Mouse (Mus musculus) ES-Bruce4 (cell line): Measurements from ENCODE around the gene Helt. TPM values are rescaled to one million over a fixed set of nuclear protein-coding genes. Genes with fewer than 3 reads are reported as not detected.

ENCODE experiments used
- H3K27ac ChIP-seq: 2 replicates; pipeline ENCODE4 v1.5.1; 2012; ENCODE audit warnings: low read length, inconsistent platforms; ENCODE audit not compliant: insufficient read depth
- H3K27me3 ChIP-seq: 2 replicates; pipeline ENCODE4 v1.6.1; 2012; ENCODE audit warnings: mild to moderate bottlenecking, low read length, inconsistent platforms; ENCODE audit not compliant: control insufficient read depth, poor library complexity, insufficient read depth, severe bottlenecking
- H3K36me3 ChIP-seq: 2 replicates; pipeline ENCODE4 v1.6.1; 2012; ENCODE audit warnings: inconsistent platforms, mild to moderate bottlenecking, low read length, moderate library complexity; ENCODE audit not compliant: control insufficient read depth, poor library complexity, insufficient read depth, severe bottlenecking
- H3K4me1 ChIP-seq: one replicate; pipeline ENCODE4 v1.8.1; 2011; ENCODE audit warnings: low read length; ENCODE audit not compliant: control insufficient read depth, insufficient read depth
- H3K4me3 ChIP-seq: 2 replicates; pipeline ENCODE4 v1.5.1; 2011; ENCODE audit warnings: low read depth, mild to moderate bottlenecking, low read length
- H3K9ac ChIP-seq: 2 replicates; pipeline ENCODE4 v1.6.1; 2012; ENCODE audit warnings: low read depth, mild to moderate bottlenecking, inconsistent platforms; ENCODE audit not compliant: poor library complexity, severe bottlenecking
- H3K9me3 ChIP-seq: replicated peaks from 2 replicates; pipeline ENCODE4 v1.6.1; 2012; ENCODE audit warnings: mild to moderate bottlenecking, low read length, inconsistent platforms; ENCODE audit not compliant: control insufficient read depth, poor library complexity, insufficient read depth, severe bottlenecking
- CTCF ChIP-seq: IDR thresholded peaks from one replicate; pipeline ENCODE4 v1.8.1; 2011; ENCODE audit warnings: low read depth, low read length
- EP300 ChIP-seq: IDR thresholded peaks from 2 replicates; pipeline ENCODE4 v1.6.1; 2011; ENCODE audit warnings: low read depth, low read length; ENCODE audit not compliant: insufficient read depth
- POLR2A ChIP-seq: IDR thresholded peaks from one replicate; pipeline ENCODE4 v1.8.1; 2011; ENCODE audit warnings: low read length; ENCODE audit not compliant: insufficient read depth
- polyA plus RNA-seq: library from polyadenylated mRNA; stranded (reverse); fragments of >200 nt; gene quantifications from 2 replicates; pipeline ENCODE4 v1.2.4, GENCODE M21; 2011; ENCODE audit warnings: low read depth; ENCODE audit not compliant: missing spikeins, insufficient read depth, insufficient read length

The Helt gene
- polyA plus RNA-seq, 1 experiment, result not detected

- H3K27ac ChIP-seq, result no peak overlapping the region
- no peaks in the 10 kb centered on the region for H3K36me3 ChIP-seq
- no peaks in the 10 kb centered on the region for H3K9me3 ChIP-seq
- no peak for TF ChIP-seq POLR2A
- TF ChIP-seq EP300, result no peak
- TF ChIP-seq CTCF, result no peak
- no peaks in the 10 kb centered on the region; the same call in 1 of the 2 replicates for H3K27me3 ChIP-seq
- H3K4me1 ChIP-seq, result no peaks in the 10 kb centered on the region
- no peak overlapping the region for H3K9ac ChIP-seq
- H3K4me3 ChIP-seq, result no peak overlapping the region
These were observed 38.1 kb upstream of the Helt start for GRCm38 (mm10) chr8:46332389-46333061.

- Histone ChIP-seq H3K27me3 (no peaks in the 10 kb centered on the region; the same call in 1 of the 2 replicates), H3K36me3 (no peaks in the 10 kb centered on the region), H3K4me1 (no peaks in the 10 kb centered on the region), H3K9me3 (no peaks in the 10 kb centered on the region), H3K27ac (no peak overlapping the region), H3K4me3 (no peak overlapping the region), H3K9ac (no peak overlapping the region)
- no peak for TF ChIP-seq EP300
- no peak for TF ChIP-seq POLR2A
- TF ChIP-seq CTCF, result no peak
These were observed 37.3 kb upstream of the Helt start for GRCm38 (mm10) chr8:46331801-46332200.

- Histone ChIP-seq H3K4me3 (no peak overlapping the region), H3K9me3 (no peaks in the 10 kb centered on the region), H3K4me1 (no peaks in the 10 kb centered on the region), H3K36me3 (no peaks in the 10 kb centered on the region), H3K27me3 (no peaks in the 10 kb centered on the region), H3K27ac (no peak overlapping the region), H3K9ac (no peak overlapping the region)
- TF ChIP-seq EP300 (no peak), POLR2A (no peak), CTCF (no peak)
These were observed 34.9 kb upstream of the Helt start for GRCm38 (mm10) chr8:46329396-46329795.

- H3K9ac ChIP-seq, result no peak overlapping the region
- no peaks in the 10 kb centered on the region for H3K36me3 ChIP-seq
- no peak overlapping the region for H3K27ac ChIP-seq
- H3K27me3 ChIP-seq, result no peaks in the 10 kb centered on the region
- no peak overlapping the region for H3K4me3 ChIP-seq
- no peaks in the 10 kb centered on the region for H3K9me3 ChIP-seq
- TF ChIP-seq EP300, result no peak
- no peak for TF ChIP-seq CTCF
- TF ChIP-seq POLR2A, result no peak
- no peaks in the 10 kb centered on the region for H3K4me1 ChIP-seq
These were observed 32.8 kb upstream of the Helt start for GRCm38 (mm10) chr8:46327284-46327683.

- Histone ChIP-seq H3K9me3 (no peaks in the 10 kb centered on the region), H3K9ac (no peak overlapping the region), H3K27ac (no peak overlapping the region), H3K27me3 (no peaks in the 10 kb centered on the region), H3K4me1 (no peaks in the 10 kb centered on the region), H3K4me3 (no peak overlapping the region), H3K36me3 (no peaks in the 10 kb centered on the region)
- TF ChIP-seq CTCF, result no peak
- no peak for TF ChIP-seq EP300
- TF ChIP-seq POLR2A, result no peak
These were observed 32.2 kb upstream of the Helt start for GRCm38 (mm10) chr8:46326715-46327114.

- Histone ChIP-seq H3K4me3 (no peak overlapping the region), H3K9me3 (no peaks in the 10 kb centered on the region), H3K9ac (no peak overlapping the region), H3K27ac (no peak overlapping the region), H3K36me3 (no peaks in the 10 kb centered on the region), H3K4me1 (no peaks in the 10 kb centered on the region), H3K27me3 (no peaks in the 10 kb centered on the region)
- TF ChIP-seq CTCF (no peak), POLR2A (no peak), EP300 (no peak)
These were observed 30.2 kb upstream of the Helt start for GRCm38 (mm10) chr8:46324676-46325075.
